Mouse (Mus musculus) CH12.LX (cell line): ENCODE measurements at regions not wholly inside any gene's neighbourhood (a gene's known extent, or its start where the extent isn't known, plus 50 kb on each side); places are given as distances from the start of the nearest gene placed in this dataset.

Source experiments
- DNase-seq: peaks from one replicate; pipeline ENCODE4 v3.0.0-alpha.2; 2013; ENCODE audit errors: extremely low read depth
- H3K27ac ChIP-seq: 2 replicates; pipeline ENCODE4 v1.5.1; 2012; ENCODE audit warnings: low read depth, mild to moderate bottlenecking, control low read depth, moderate library complexity; ENCODE audit not compliant: insufficient read depth
- H3K27me3 ChIP-seq: replicated peaks from 2 replicates; pipeline ENCODE3; 2012; ENCODE audit warnings: inconsistent platforms
- H3K36me3 ChIP-seq, 2 experiments: replicated peaks in 1 of 2; 2 replicates each; pipeline versions ENCODE3 to v1.6.1; 2012; ENCODE audit warnings: inconsistent platforms in 1 of 2, low read length in 1 of 2, mild to moderate bottlenecking in 1 of 2, mixed read lengths in 1 of 2, moderate library complexity in 1 of 2; ENCODE audit not compliant: control insufficient read depth in 1 of 2, insufficient read depth in 1 of 2
- H3K4me1 ChIP-seq, 2 experiments: 2 replicates each; pipeline ENCODE4 v1.6.1; 2012; ENCODE audit warnings: inconsistent platforms in 1 of 2, moderate library complexity in 1 of 2; ENCODE audit not compliant: insufficient read depth in 2 of 2, control insufficient read depth in 1 of 2
- H3K4me2 ChIP-seq: 2 replicates; pipeline ENCODE4 v1.6.1; 2012; ENCODE audit warnings: low read depth, mild to moderate bottlenecking, control low read depth; ENCODE audit not compliant: poor library complexity, insufficient read depth, severe bottlenecking
- H3K4me3 ChIP-seq, 3 experiments: fragments of 150-350 bp in 1 of 3; sonication (generic) in 1 of 3; replicated peaks in 1 of 3; 2 replicates each; pipeline versions ENCODE3 to v1.5.1; 2011 to 2012; ENCODE audit warnings: low read depth in 2 of 3, low read length in 2 of 3, mild to moderate bottlenecking in 2 of 3, moderate library complexity in 2 of 3, control low read depth in 1 of 3, improper control_type of control experiment in 1 of 3, inconsistent platforms in 1 of 3, mixed read lengths in 1 of 3; ENCODE audit not compliant: poor library complexity in 1 of 3
- H3K79me2 ChIP-seq: replicated peaks from 2 replicates; pipeline ENCODE4 v1.6.1; 2012; ENCODE audit warnings: mild to moderate bottlenecking, moderate library complexity; ENCODE audit not compliant: control insufficient read depth, poor library complexity, insufficient read depth, severe bottlenecking; ENCODE audit errors: extremely low read depth
- H3K9ac ChIP-seq: 2 replicates; pipeline ENCODE4 v1.6.1; 2012; ENCODE audit warnings: low read depth, mild to moderate bottlenecking, control low read depth, moderate library complexity; ENCODE audit not compliant: insufficient read depth
- H3K9me3 ChIP-seq: replicated peaks from 2 replicates; pipeline ENCODE3; 2012; ENCODE audit warnings: low read length, inconsistent platforms, mixed read lengths
- BHLHE40 ChIP-seq: IDR thresholded peaks from 2 replicates; pipeline ENCODE4 v1.6.1; 2011; ENCODE audit warnings: mild to moderate bottlenecking, low read depth, low read length, improper control_type of control experiment
- E2F4 ChIP-seq: IDR thresholded peaks from 2 replicates; pipeline ENCODE4 v1.6.1; 2011; ENCODE audit warnings: low read depth, low read length, improper control_type of control experiment; ENCODE audit not compliant: insufficient replicate concordance
- ELF1 ChIP-seq: IDR thresholded peaks from 2 replicates; pipeline ENCODE4 v1.6.1; 2014; ENCODE audit warnings: low read depth, mild to moderate bottlenecking, inconsistent platforms, low read length, improper control_type of control experiment
- EP300 ChIP-seq: IDR thresholded peaks from 2 replicates; pipeline ENCODE4 v1.6.1; 2011; ENCODE audit warnings: low read length, improper control_type of control experiment
- ETS1 ChIP-seq: conservative IDR thresholded peaks from 2 replicates; pipeline ENCODE4 v1.6.1; 2012; ENCODE audit warnings: low read depth, mild to moderate bottlenecking, inconsistent platforms, low read length, improper control_type of control experiment, moderate library complexity
- IRF4 ChIP-seq: IDR thresholded peaks from 2 replicates; pipeline ENCODE4 v1.6.1; 2014; ENCODE audit warnings: low read depth, mild to moderate bottlenecking, inconsistent platforms, low read length, improper control_type of control experiment
- JUN ChIP-seq: IDR thresholded peaks from 2 replicates; pipeline ENCODE4 v1.6.1; 2011; ENCODE audit warnings: low read depth, mild to moderate bottlenecking, low read length, improper control_type of control experiment, moderate library complexity; ENCODE audit not compliant: insufficient read depth
- JUND ChIP-seq: conservative IDR thresholded peaks from 2 replicates; pipeline ENCODE4 v1.6.1; 2011; ENCODE audit warnings: low read depth, low read length, improper control_type of control experiment
- KAT2A ChIP-seq: IDR thresholded peaks from 2 replicates; pipeline ENCODE4 v1.6.1; 2012; ENCODE audit warnings: low read length, improper control_type of control experiment, inconsistent platforms; ENCODE audit not compliant: insufficient replicate concordance
- MAFK ChIP-seq: IDR thresholded peaks from 2 replicates; pipeline ENCODE4 v1.6.1; 2011; ENCODE audit warnings: low read length, improper control_type of control experiment; ENCODE audit not compliant: insufficient replicate concordance
- MAZ ChIP-seq: IDR thresholded peaks from 2 replicates; pipeline ENCODE4 v1.6.1; 2012; ENCODE audit warnings: low read depth, mild to moderate bottlenecking, inconsistent platforms, low read length, improper control_type of control experiment, moderate library complexity
- MEF2A ChIP-seq: IDR thresholded peaks from 2 replicates; pipeline ENCODE4 v1.6.1; 2014; ENCODE audit warnings: low read depth, mild to moderate bottlenecking, inconsistent platforms, low read length, improper control_type of control experiment, borderline replicate concordance
- MXI1 ChIP-seq: IDR thresholded peaks from 2 replicates; pipeline ENCODE4 v1.6.1; 2011; ENCODE audit warnings: mild to moderate bottlenecking, low read depth, low read length, improper control_type of control experiment
- NRF1 ChIP-seq: IDR thresholded peaks from 2 replicates; pipeline ENCODE4 v1.6.1; 2014; ENCODE audit warnings: low read depth, mild to moderate bottlenecking, inconsistent platforms, low read length, improper control_type of control experiment, moderate library complexity
- PAX5 ChIP-seq: IDR thresholded peaks from 2 replicates; pipeline ENCODE4 v1.6.1; 2012; ENCODE audit warnings: low read length, inconsistent platforms, mixed read lengths
- POLR2A ChIP-seq: IDR thresholded peaks from 2 replicates; pipeline ENCODE4 v1.6.1; 2011; ENCODE audit warnings: low read depth, mild to moderate bottlenecking, improper control_type of control experiment, low read length
- POLR2AphosphoS2 ChIP-seq: IDR thresholded peaks from 2 replicates; pipeline ENCODE4 v1.6.1; 2011; ENCODE audit warnings: low read depth, low read length, improper control_type of control experiment
- TBP ChIP-seq: conservative IDR thresholded peaks from 2 replicates; pipeline ENCODE4 v1.6.1; 2011; ENCODE audit warnings: low read depth, low read length, improper control_type of control experiment
- TCF12 ChIP-seq: IDR thresholded peaks from 2 replicates; pipeline ENCODE4 v1.6.1; 2014; ENCODE audit warnings: low read depth, mild to moderate bottlenecking, inconsistent platforms, low read length, improper control_type of control experiment
- UBTF ChIP-seq: IDR thresholded peaks from 2 replicates; pipeline ENCODE4 v1.6.1; 2012; ENCODE audit warnings: low read depth, mild to moderate bottlenecking, inconsistent platforms, low read length, improper control_type of control experiment, moderate library complexity
- USF1 ChIP-seq: IDR thresholded peaks from 2 replicates; pipeline ENCODE4 v1.6.1; 2014; ENCODE audit warnings: low read depth, mild to moderate bottlenecking, inconsistent platforms, low read length, improper control_type of control experiment
- USF2 ChIP-seq: conservative IDR thresholded peaks from 2 replicates; pipeline ENCODE4 v1.6.1; 2011; ENCODE audit warnings: low read depth, low read length, improper control_type of control experiment
- ZMIZ1 ChIP-seq: IDR thresholded peaks from 2 replicates; pipeline ENCODE4 v1.6.1; 2012; ENCODE audit warnings: low read depth, mild to moderate bottlenecking, inconsistent platforms, low read length, improper control_type of control experiment
- ZNF384 ChIP-seq: IDR thresholded peaks from 2 replicates; pipeline ENCODE4 v1.6.1; 2012; ENCODE audit warnings: low read depth, low read length, improper control_type of control experiment, inconsistent platforms
- dilution Hi-C: fragments of 300-500 bp; cut with MboI; formaldehyde crosslinking; loops from 2 replicates; pipeline ENCODE4 v1.14.3; 2020; ENCODE audit warnings: low sequenced_read_pairs; ENCODE audit not compliant: extremely low pct_unique_long_range_greater_than_20kb, extremely low pct_ligation_motif_present
- in situ Hi-C: fragments of 300-500 bp; cut with MboI; formaldehyde crosslinking; loops from 3 replicates; pipeline ENCODE4 v1.14.3; 2019; ENCODE audit warnings: low sequenced_read_pairs, low pct_ligation_motif_present, low pct_unique_long_range_greater_than_20kb, mixed read lengths

GRCm38 (mm10) chrX:12435656-12436055 lies 151.9 kb upstream of the Atp6ap2 start:
- no peaks in the 10 kb centered on the region for H3K36me3 ChIP-seq
- peaks cover 3% of the 10 kb centered on the region for H3K9me3 ChIP-seq
- H3K27ac ChIP-seq: no peak overlapping the region
- dilution Hi-C loops (no loop called here), in situ Hi-C loops (no loop called here)
- no peak overlapping the region for H3K9ac ChIP-seq
- TF ChIP-seq ELF1 (no peak), PAX5 (no peak), UBTF (no peak), EP300 (no peak), JUN (no peak), MAFK (no peak), ETS1 (no peak), NRF1 (no peak), JUND (no peak), IRF4 (no peak), MAZ (no peak), TBP (no peak), USF2 (no peak), KAT2A (no peak), POLR2AphosphoS2 (no peak), ZMIZ1 (no peak), MEF2A (no peak)
- H3K4me1 ChIP-seq: 0 out of 4 replicates have a peak, but pooled peaks cover 0 to 2% of the 10 kb centered on the region in 2 experiments
- H3K79me2 ChIP-seq: no peaks in the 10 kb centered on the region
- H3K4me2 ChIP-seq: no peak overlapping the region
- DNase-seq: no peak
- no peaks in the 10 kb centered on the region for H3K27me3 ChIP-seq
- H3K4me3 ChIP-seq: no peak overlapping the region

GRCm38 (mm10) chrX:12436106-12436505 lies 151.5 kb upstream of the Atp6ap2 start:
- no peak overlapping the region for H3K4me2 ChIP-seq
- no peak overlapping the region for H3K27ac ChIP-seq
- in situ Hi-C loops: no loop called here
- H3K36me3 ChIP-seq: no peaks in the 10 kb centered on the region
- no peak for DNase-seq
- TF ChIP-seq PAX5 (no peak), USF1 (no peak), MXI1 (no peak), TCF12 (no peak), ZNF384 (no peak), POLR2A (no peak), ELF1 (no peak), MAZ (no peak), E2F4 (no peak), JUND (no peak), BHLHE40 (no peak)
- no peak overlapping the region for H3K4me3 ChIP-seq
- dilution Hi-C loops: no loop called here
- peaks cover 3% of the 10 kb centered on the region for H3K9me3 ChIP-seq
- H3K4me1 ChIP-seq: 0 out of 4 replicates have a peak, but pooled peaks cover 0 to 2% of the 10 kb centered on the region in 2 experiments
- H3K79me2 ChIP-seq: no peaks in the 10 kb centered on the region
- H3K9ac ChIP-seq: no peak overlapping the region
- no peaks in the 10 kb centered on the region for H3K27me3 ChIP-seq
